Mouse (Mus musculus) liver, embryonic 14.5 days (tissue): ENCODE results near the gene Trim9.

ENCODE experiments used
- CTCF ChIP-seq: IDR thresholded peaks from 2 replicates; pipeline ENCODE4 v1.5.1; 2016; ENCODE audit warnings: antibody characterized with exemption, low read depth, control low read depth
- EP300 ChIP-seq: IDR thresholded peaks from 2 replicates; pipeline ENCODE4 v1.6.1; 2016; ENCODE audit warnings: antibody characterized with exemption, low read depth

GRCm38 (mm10) chr12:70307881-70308280 is 39.5 kb downstream of the Trim9 start:
- TF ChIP-seq CTCF (no peak), EP300 (no peak)
